Mouse (Mus musculus) heart, postnatal 0 days (tissue): ENCODE data around the gene Zfp410. TPM values are rescaled to one million over a fixed set of nuclear protein-coding genes. Genes with fewer than 3 reads are reported as not detected.
A peak's percentile ranks its signal among the peaks of the same experiment; 100 is the strongest.

Experiments used
- ATAC-seq: fragments of 200-750 bp; cut with Nextera tagmentation; 2 replicates; pipeline ENCODE4 v1.8.0; 2017; ENCODE audit warnings: low read depth, moderate number of reproducible peaks, moderate library complexity; ENCODE audit not compliant: insufficient read depth
- DNase-seq: peaks from one replicate; pipeline ENCODE4 v3.0.0-alpha.2; 2016; ENCODE audit warnings: low spot score
- H3K27ac ChIP-seq: fragments of 300-500 bp; sonication (generic); 2 replicates; pipeline ENCODE4 v1.5.1; 2014; ENCODE audit warnings: low read depth, mild to moderate bottlenecking
- H3K27me3 ChIP-seq: fragments of 300-500 bp; sonication (generic); 2 replicates; pipeline ENCODE4 v1.6.1; 2014; ENCODE audit warnings: low read length, mixed read lengths; ENCODE audit not compliant: control insufficient read depth, insufficient read depth
- H3K36me3 ChIP-seq: fragments of 300-500 bp; sonication (generic); replicated peaks from 2 replicates; pipeline ENCODE4 v1.6.1; 2014; ENCODE audit warnings: low read length, mixed read lengths; ENCODE audit not compliant: control insufficient read depth, insufficient read depth
- H3K4me1 ChIP-seq: fragments of 300-500 bp; sonication (generic); 2 replicates; pipeline ENCODE4 v1.6.1; 2014; ENCODE audit warnings: antibody characterized with exemption; ENCODE audit not compliant: control insufficient read depth, insufficient read depth
- H3K4me2 ChIP-seq: fragments of 300-500 bp; sonication (generic); 2 replicates; pipeline ENCODE4 v1.6.1; 2014; ENCODE audit warnings: low read depth, mild to moderate bottlenecking, low read length, moderate library complexity
- H3K4me3 ChIP-seq: fragments of 300-500 bp; sonication (generic); 2 replicates; pipeline ENCODE4 v1.5.1; 2014; ENCODE audit warnings: low read depth, low read length
- H3K9ac ChIP-seq: fragments of 300-500 bp; sonication (generic); replicated peaks from 2 replicates; pipeline ENCODE4 v1.6.1; 2014; ENCODE audit warnings: low read depth, low read length, mixed read lengths
- H3K9me3 ChIP-seq: fragments of 300-500 bp; sonication (generic); replicated peaks from 2 replicates; pipeline ENCODE4 v1.6.1; 2016; ENCODE audit warnings: low read length; ENCODE audit not compliant: control insufficient read depth
- CTCF ChIP-seq: IDR thresholded peaks from 2 replicates; pipeline ENCODE4 v1.5.1; 2016; ENCODE audit warnings: antibody characterized with exemption, control low read depth, low read depth
- EP300 ChIP-seq: IDR thresholded peaks from 2 replicates; pipeline ENCODE4 v1.6.1; 2016; ENCODE audit warnings: antibody characterized with exemption, low read depth
- WGBS: fragments of 180-500 bp; shearing (Covaris S2); extraction: QIAGEN DNeasy Blood & Tissue Kit; methylation state at CpG from one replicate; pipeline ENCODE4 v1.1.7; 2014; 5-methylcytosine and 5-hydroxymethylcytosine counted together
- polyA plus RNA-seq: library from polyadenylated mRNA; unstranded; fragments of >200 nt; fragmentation: Nextera tagmentation; extraction: Ambion mirVana; gene quantifications from 2 replicates; pipeline ENCODE4 v1.2.1, GENCODE M21; 2015
- total RNA-seq: library from RNA; depleted of rRNA; stranded (reverse); fragments of >200 nt; gene quantifications from 2 replicates; pipeline ENCODE4 v1.2.3, GENCODE M21; 2014; ENCODE audit warnings: low replicate concordance

Gene Zfp410
- total and polyA plus RNA-seq, 2 experiments from 2014 or later = 36.3 to 37.7 TPM

DNA sequence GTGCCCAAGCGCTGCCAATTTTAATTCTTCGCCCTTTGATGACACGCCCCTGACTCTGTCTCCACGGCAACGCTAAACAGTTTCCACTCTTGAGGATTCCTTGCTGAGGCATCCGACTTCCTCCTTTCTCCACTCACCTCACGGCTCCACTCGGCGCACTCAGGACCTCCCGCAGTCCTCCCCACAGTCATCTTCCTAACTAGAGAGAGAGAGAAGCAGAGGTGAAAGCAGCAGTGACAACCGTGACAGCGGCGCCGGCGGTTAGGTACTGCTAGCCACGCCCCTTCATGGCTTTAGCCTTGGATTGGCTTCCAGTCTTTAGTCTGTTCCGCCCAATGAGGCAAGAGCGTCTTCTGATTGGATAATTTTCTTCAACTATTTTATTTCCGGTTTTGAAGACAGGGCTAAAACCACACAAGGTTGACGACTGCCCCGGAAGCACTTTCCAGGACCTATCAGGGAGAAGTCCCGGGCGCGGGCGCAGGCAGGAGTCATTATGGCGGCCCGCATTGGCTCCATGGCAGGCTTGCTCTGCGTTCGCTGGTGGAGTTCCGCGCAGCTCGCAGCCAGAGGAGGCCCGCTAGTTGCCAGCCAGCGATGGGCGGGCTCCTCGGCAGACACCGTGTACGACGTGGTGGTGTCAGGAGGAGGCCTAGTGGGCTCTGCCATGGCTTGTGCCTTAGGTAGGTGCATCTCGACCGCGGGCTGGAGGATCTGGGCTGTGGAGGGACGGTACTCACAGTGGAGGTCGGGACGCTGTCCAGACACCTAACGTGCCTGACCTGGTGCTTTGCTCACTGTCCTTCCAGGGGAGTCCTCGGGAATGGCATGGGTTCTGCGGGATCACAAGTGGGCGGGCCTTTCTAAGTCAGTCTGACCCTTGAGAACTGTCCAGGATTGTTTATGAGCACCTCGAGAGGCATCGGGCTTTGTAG is 45.2 kb downstream of the Zfp410 start, which contains the start of the genes Coq6 and Fam161b:
Gene Coq6, plus strand, starts transcription at position 103 of the 935 bp plus-strand sequence.
Gene Fam161b, minus strand, starts transcription at position 279 of the 935 bp plus-strand sequence.
- no peak for TF ChIP-seq EP300
- no peak for TF ChIP-seq CTCF
- Histone ChIP-seq H3K27me3 (no peaks in the 10 kb centered on the region), H3K4me3 (peak within 1 kb of the TSS; percentile 75), H3K9me3 (no peaks in the 10 kb centered on the region), H3K36me3 (peaks cover 9% of the 10 kb centered on the region), H3K27ac (peak within 1 kb of the TSS; percentile 52), H3K9ac (peak within 1 kb of the TSS; percentile 63), H3K4me2 (peak within 1 kb of the TSS; percentile 90), H3K4me1 (peaks cover 30% of the 10 kb centered on the region)
- WGBS = under 1% methylated on average over 51 of the region's 51 CpGs
- DNase-seq (peak; percentile 99), ATAC-seq (peak; percentile 98)

DNA sequence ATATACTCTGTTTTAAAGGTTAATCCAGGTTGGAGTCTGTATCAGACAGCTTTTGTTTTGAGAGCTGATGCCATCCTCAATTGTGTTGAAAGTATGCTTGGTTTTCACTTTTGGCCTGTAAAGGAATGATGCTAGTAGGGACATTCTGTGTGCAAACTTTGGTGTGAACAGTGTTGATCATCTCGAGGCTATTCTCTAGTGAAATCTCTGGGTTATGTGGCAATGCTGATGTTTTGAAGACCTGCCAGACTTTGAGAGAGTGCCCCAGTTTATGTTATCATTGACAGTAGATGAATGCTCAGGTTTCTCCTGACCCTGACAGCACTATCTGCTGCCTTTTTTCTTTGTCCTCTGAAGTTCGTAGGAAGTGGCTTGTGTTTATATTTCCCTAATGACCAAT is 46.2 kb downstream of the Zfp410 start:
- Histone ChIP-seq H3K36me3 (peaks cover 11% of the 10 kb centered on the region; the same call in 1 of the 2 replicates), H3K4me2 (peak overlapping the region; percentile 90), H3K27me3 (no peaks in the 10 kb centered on the region), H3K4me3 (peak overlapping the region; percentile 75), H3K9ac (no peak overlapping the region), H3K9me3 (no peaks in the 10 kb centered on the region), H3K27ac (no peak overlapping the region), H3K4me1 (peaks cover 30% of the 10 kb centered on the region)
- ATAC-seq = no peak
- TF ChIP-seq EP300 (no peak), CTCF (no peak)
- 27% methylated on average over 2 of the region's 2 CpGs for WGBS
- DNase-seq = no peak

DNA sequence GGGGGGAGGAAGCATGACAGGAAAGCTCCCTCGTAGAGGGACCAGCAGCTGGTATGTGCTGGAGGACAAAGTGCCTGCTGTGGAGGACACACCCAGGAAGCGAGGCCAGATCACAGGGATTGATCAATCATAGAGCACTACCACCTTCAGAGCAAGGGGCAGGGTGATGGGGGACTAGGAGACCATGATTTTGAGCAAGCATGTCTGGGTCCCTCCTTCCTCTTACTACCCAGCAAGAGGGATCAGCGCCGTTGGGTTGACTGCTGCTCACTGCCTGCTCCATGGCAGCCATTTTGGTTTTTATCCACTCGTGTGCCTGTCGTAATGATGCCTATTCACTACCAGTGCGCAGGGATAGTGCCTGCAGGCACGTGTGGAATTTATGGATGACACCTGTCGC is 47.6 kb downstream of the Zfp410 start:
- no peak overlapping the region for H3K9ac ChIP-seq
- TF ChIP-seq EP300 (no peak), CTCF (no peak)
- no peak overlapping the region; the same call in 1 of the 2 replicates for H3K27ac ChIP-seq
- H3K36me3 ChIP-seq = peaks cover 24% of the 10 kb centered on the region
- 0 out of 2 replicates have a peak overlapping the region, but pooled peaks have one; percentile 24 for H3K4me2 ChIP-seq
- H3K4me3 ChIP-seq = no peak overlapping the region
- DNase-seq (no peak), ATAC-seq (no peak)
- no peaks in the 10 kb centered on the region for H3K9me3 ChIP-seq
- no peaks in the 10 kb centered on the region for H3K27me3 ChIP-seq
- peaks cover 30% of the 10 kb centered on the region for H3K4me1 ChIP-seq
- WGBS = 61% methylated on average over 9 of the region's 9 CpGs

DNA sequence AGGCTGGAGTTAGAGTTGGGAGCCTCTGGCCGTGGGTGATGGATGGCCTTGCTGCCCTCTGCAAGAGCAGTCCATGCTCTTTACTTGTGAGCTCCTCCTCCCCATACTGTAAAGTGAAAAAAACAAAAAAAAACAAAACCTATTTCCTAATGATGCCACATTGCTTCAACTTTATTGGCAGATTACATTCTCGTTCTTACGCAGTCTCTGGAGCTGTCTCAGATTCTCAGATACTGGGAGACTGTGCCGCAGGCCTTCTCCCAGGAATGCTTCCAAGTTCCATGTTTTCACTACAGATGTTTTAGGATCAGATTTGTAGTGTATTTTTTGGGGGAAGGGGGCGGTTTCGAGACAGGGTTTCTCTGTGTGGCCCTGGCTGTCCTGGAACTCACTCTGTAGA is 48.5 kb downstream of the Zfp410 start:
- Histone ChIP-seq H3K9me3 (no peaks in the 10 kb centered on the region), H3K9ac (no peak overlapping the region), H3K27me3 (no peaks in the 10 kb centered on the region), H3K36me3 (peaks cover 33% of the 10 kb centered on the region), H3K4me2 (no peak overlapping the region), H3K27ac (no peak overlapping the region), H3K4me1 (peaks cover 30% of the 10 kb centered on the region), H3K4me3 (no peak overlapping the region)
- 89% methylated on average over 6 of the region's 6 CpGs for WGBS
- no peak for DNase-seq
- ATAC-seq = no peak
- no peak for TF ChIP-seq EP300
- no peak for TF ChIP-seq CTCF

DNA sequence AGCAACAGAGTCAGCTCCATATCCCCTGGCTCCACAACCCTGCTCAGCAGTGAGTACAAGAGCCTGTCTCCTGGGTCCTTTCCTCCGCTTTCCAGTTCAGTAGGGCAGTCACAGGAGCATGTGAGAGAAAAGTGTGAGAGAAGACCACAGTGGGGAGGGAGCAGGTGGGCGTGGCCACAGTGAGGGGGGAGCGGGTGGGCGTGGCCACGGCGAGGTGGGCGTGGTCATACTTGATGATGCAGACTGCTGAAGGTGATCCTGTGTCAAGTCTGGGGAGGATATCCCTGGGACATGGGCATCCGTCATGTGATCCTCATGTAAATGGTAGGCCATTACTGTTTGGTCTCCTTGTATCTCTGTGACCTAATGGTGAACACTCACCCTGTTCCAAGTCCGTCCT is 50.3 kb downstream of the Zfp410 start:
- no peak for TF ChIP-seq CTCF
- no peak for TF ChIP-seq EP300
- Histone ChIP-seq H3K4me2 (no peak overlapping the region), H3K36me3 (peaks cover 51% of the 10 kb centered on the region), H3K4me1 (peaks cover 24% of the 10 kb centered on the region), H3K4me3 (no peak overlapping the region), H3K9ac (no peak overlapping the region), H3K27ac (no peak overlapping the region), H3K9me3 (no peaks in the 10 kb centered on the region), H3K27me3 (no peaks in the 10 kb centered on the region)
- no peak for ATAC-seq
- 68% methylated on average over 9 of the region's 9 CpGs for WGBS
- DNase-seq = no peak
